Mouse (Mus musculus) cerebellum, adult 2 months (tissue): ENCODE data around the gene Alg9. TPM values are rescaled to one million over a fixed set of nuclear protein-coding genes. Genes with fewer than 3 reads are reported as not detected.
"Not testable (repeated sequence)": the region's sequence is repeated elsewhere in the genome, so short reads cannot be mapped to it uniquely, and the experiment has no call there.

Source experiments
- DNase-seq, 2 experiments: peaks; one replicate each; pipeline ENCODE4 v3.0.0; 2021
- H3K27ac ChIP-seq: fragments of 200-500 bp; 2 replicates; pipeline ENCODE4 v1.5.1; 2012; ENCODE audit warnings: low read length, control low read depth, inconsistent platforms; ENCODE audit not compliant: insufficient read depth
- H3K27me3 ChIP-seq: fragments of 200-500 bp; 2 replicates; pipeline ENCODE4 v1.6.1; 2012; ENCODE audit warnings: inconsistent platforms, mild to moderate bottlenecking, low read length, moderate library complexity; ENCODE audit not compliant: control insufficient read depth, insufficient read depth
- H3K4me1 ChIP-seq: fragments of 200-500 bp; 2 replicates; pipeline ENCODE4 v1.6.1; 2011; ENCODE audit warnings: low read length; ENCODE audit not compliant: control insufficient read depth, insufficient read depth
- H3K4me3 ChIP-seq: fragments of 200-500 bp; replicated peaks from 2 replicates; pipeline ENCODE3; 2011; ENCODE audit warnings: mild to moderate bottlenecking, low read depth, low read length, control low read depth; ENCODE audit not compliant: insufficient read depth
- CTCF ChIP-seq: fragments of 200-500 bp; IDR thresholded peaks from 2 replicates; pipeline ENCODE4 v1.5.1; 2011; ENCODE audit warnings: low read depth, mild to moderate bottlenecking, control low read depth, low read length, moderate library complexity, borderline replicate concordance; ENCODE audit not compliant: insufficient read depth
- POLR2A ChIP-seq: fragments of 200-500 bp; IDR thresholded peaks from 2 replicates; pipeline ENCODE4 v1.6.1; 2011; ENCODE audit warnings: low read length, control low read depth, borderline replicate concordance; ENCODE audit not compliant: insufficient read depth
- WGBS: fragments of 180-500 bp; shearing (Covaris S2); methylation state at CpG from one replicate; pipeline ENCODE4 v1.1.7; 2018; 5-methylcytosine and 5-hydroxymethylcytosine counted together
- polyA plus RNA-seq: library from polyadenylated mRNA; depleted of rRNA; stranded (reverse); fragments of >200 nt; gene quantifications from 2 replicates; pipeline ENCODE4 v1.2.3, GENCODE M21; 2012

The Alg9 gene
- polyA plus RNA-seq, 1 experiment, result 22.5 TPM

- WGBS, result 92% methylated on average over 5 of the region's 5 CpGs
- Histone ChIP-seq H3K27ac (no peak overlapping the region), H3K27me3 (no peaks in the 10 kb centered on the region), H3K4me3 (no peak overlapping the region), H3K4me1 (no peaks in the 10 kb centered on the region)
- TF ChIP-seq CTCF (no peak), POLR2A (no peak)
- DNase-seq, result no peak
Measured at GRCm38 (mm10) chr9:50822216-50822615, 47.4 kb downstream of the Alg9 start.

GRCm38 (mm10) chr9:50823779-50824453 is 49.1 kb downstream of the Alg9 start:
- WGBS, result 91% methylated on average over 11 of the region's 11 CpGs
- H3K4me1 ChIP-seq, result no peaks in the 10 kb centered on the region
- no peak overlapping the region for H3K4me3 ChIP-seq
- H3K27me3 ChIP-seq, result no peaks in the 10 kb centered on the region
- DNase-seq, result no peak
- H3K27ac ChIP-seq, result no peak overlapping the region
- TF ChIP-seq POLR2A (no peak), CTCF (no peak)

- 87% methylated on average over 5 of the region's 5 CpGs for WGBS
- DNase-seq, result no peak
- TF ChIP-seq CTCF (no peak), POLR2A (no peak)
- Histone ChIP-seq H3K4me3 (no peak overlapping the region), H3K27me3 (no peaks in the 10 kb centered on the region), H3K27ac (no peak overlapping the region), H3K4me1 (no peaks in the 10 kb centered on the region)
Measured at GRCm38 (mm10) chr9:50831514-50831913, 56.7 kb downstream of the Alg9 start.

- no peak for DNase-seq
- over 99% methylated on average over 4 of the region's 4 CpGs for WGBS
- no peak overlapping the region for H3K27ac ChIP-seq
Measured at GRCm38 (mm10) chr9:50832162-50832561, 57.3 kb downstream of the Alg9 start.

GRCm38 (mm10) chr9:50832582-50832981 is 57.8 kb downstream of the Alg9 start:
- H3K4me1 ChIP-seq, H3K27ac ChIP-seq, DNase-seq, H3K27me3 ChIP-seq, H3K4me3 ChIP-seq: not testable (repeated sequence)
- WGBS, result 95% methylated on average over 2 of the region's 2 CpGs

More at GRCm38 (mm10) chr9:50832162-50832561, 57.3 kb downstream of the Alg9 start:
- no peak overlapping the region for H3K4me3 ChIP-seq
- no peaks in the 10 kb centered on the region for H3K27me3 ChIP-seq
- no peak for TF ChIP-seq CTCF
- no peaks in the 10 kb centered on the region for H3K4me1 ChIP-seq

GRCm38 (mm10) chr9:50833786-50834185 is 59.0 kb downstream of the Alg9 start:
- no peak for TF ChIP-seq POLR2A
- no peak for TF ChIP-seq CTCF
- WGBS, result 74% methylated on average over 8 of the region's 8 CpGs
- H3K4me3 ChIP-seq, result no peak overlapping the region
- H3K27ac ChIP-seq, result no peak overlapping the region
- no peaks in the 10 kb centered on the region for H3K4me1 ChIP-seq
- DNase-seq, result no peak
- H3K27me3 ChIP-seq, result no peaks in the 10 kb centered on the region

- Histone ChIP-seq H3K4me3 (no peak overlapping the region), H3K27me3 (no peaks in the 10 kb centered on the region), H3K27ac (no peak overlapping the region), H3K4me1 (no peaks in the 10 kb centered on the region)
- TF ChIP-seq CTCF (no peak), POLR2A (no peak)
- WGBS, result 81% methylated on average over 10 of the region's 10 CpGs
- DNase-seq, result no peak
Measured at GRCm38 (mm10) chr9:50835068-50835705, 60.4 kb downstream of the Alg9 start.

GRCm38 (mm10) chr9:50836097-50836496 is 61.3 kb downstream of the Alg9 start:
- no peak overlapping the region for H3K4me3 ChIP-seq
- H3K27ac ChIP-seq, result no peak overlapping the region
- H3K4me1 ChIP-seq, result no peaks in the 10 kb centered on the region; the same call in 1 of the 2 replicates
- no peak for DNase-seq
- 77% methylated on average over 4 of the region's 4 CpGs for WGBS
- no peaks in the 10 kb centered on the region for H3K27me3 ChIP-seq
- TF ChIP-seq CTCF (no peak), POLR2A (no peak)
